Mouse (Mus musculus) MEL (cell line): ENCODE results near the gene Rasl11a.

Experiments
- CTCF ChIP-seq, 3 experiments: IDR thresholded peaks in 2 of 3; conservative IDR thresholded peaks in 1 of 3; 2 replicates each; pipeline ENCODE4 v1.5.1; 2011 to 2012; ENCODE audit warnings: low read length in 3 of 3, low read depth in 2 of 3, mild to moderate bottlenecking in 2 of 3, improper control_type of control experiment in 1 of 3, inconsistent platforms in 1 of 3, mixed read lengths in 1 of 3, moderate library complexity in 1 of 3; ENCODE audit not compliant: control insufficient read depth in 1 of 3, insufficient read depth in 1 of 3, poor library complexity in 1 of 3, severe bottlenecking in 1 of 3
- EP300 ChIP-seq, 2 experiments: IDR thresholded peaks; 2 replicates each; pipeline ENCODE4 v1.6.1; 2011; ENCODE audit warnings: improper control_type of control experiment in 2 of 2, low read length in 2 of 2, low read depth in 1 of 2, mild to moderate bottlenecking in 1 of 2
- HCFC1 ChIP-seq: IDR thresholded peaks from 2 replicates; pipeline ENCODE4 v1.6.1; 2012; ENCODE audit warnings: low read depth, mild to moderate bottlenecking, inconsistent platforms, low read length, improper control_type of control experiment, moderate library complexity
- JUND ChIP-seq: IDR thresholded peaks from 2 replicates; pipeline ENCODE4 v1.6.1; 2011; ENCODE audit warnings: low read depth, mild to moderate bottlenecking, improper control_type of control experiment, low read length
- MEF2A ChIP-seq: IDR thresholded peaks from 2 replicates; pipeline ENCODE4 v1.6.1; 2014; ENCODE audit warnings: low read depth, mild to moderate bottlenecking, inconsistent platforms, low read length, improper control_type of control experiment; ENCODE audit not compliant: poor library complexity, insufficient replicate concordance, severe bottlenecking; ENCODE audit errors: extremely low read depth
- MYC ChIP-seq: IDR thresholded peaks from 2 replicates; pipeline ENCODE4 v1.6.1; 2011; ENCODE audit warnings: low read depth, mild to moderate bottlenecking, low read length, improper control_type of control experiment, moderate library complexity
- NELFE ChIP-seq: IDR thresholded peaks from 2 replicates; pipeline ENCODE4 v1.6.1; 2011; ENCODE audit warnings: low read depth, low read length, improper control_type of control experiment
- POLR2A ChIP-seq, 2 experiments: IDR thresholded peaks; 2 replicates each; pipeline ENCODE4 v1.6.1; 2011 to 2012; ENCODE audit warnings: low read length in 2 of 2, mild to moderate bottlenecking in 2 of 2, control low read depth in 1 of 2, improper control_type of control experiment in 1 of 2, low read depth in 1 of 2, moderate library complexity in 1 of 2; ENCODE audit not compliant: control insufficient read depth in 1 of 2, insufficient read depth in 1 of 2, poor library complexity in 1 of 2
- SMC3 ChIP-seq: IDR thresholded peaks from 2 replicates; pipeline ENCODE4 v1.6.1; 2011; ENCODE audit warnings: low read depth, low read length, improper control_type of control experiment
- TBP ChIP-seq: IDR thresholded peaks from 2 replicates; pipeline ENCODE4 v1.8.0; 2011; ENCODE audit warnings: low read depth, low read length, improper control_type of control experiment
- ZNF384 ChIP-seq: IDR thresholded peaks from 2 replicates; pipeline ENCODE4 v1.6.1; 2012; ENCODE audit warnings: low read depth, mild to moderate bottlenecking, inconsistent platforms, low read length, improper control_type of control experiment

DNA sequence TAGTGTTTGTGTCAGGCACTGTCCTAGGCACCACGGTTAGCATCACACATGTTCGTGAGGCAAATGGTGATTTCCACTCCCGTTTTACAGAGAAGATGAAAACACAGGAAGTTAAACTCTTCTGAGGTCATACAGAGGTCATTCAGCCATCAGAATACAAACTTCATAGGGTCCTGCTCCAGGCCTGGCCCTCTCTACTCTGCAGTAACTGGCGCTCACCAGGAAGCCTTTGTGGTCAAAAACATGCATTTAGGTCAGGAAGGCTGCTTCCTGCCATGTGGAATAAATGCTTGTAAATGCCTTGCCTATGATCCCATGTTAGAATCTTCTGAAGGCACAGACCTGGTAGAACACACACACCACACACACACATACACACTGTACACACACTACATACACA is 20.6 kb downstream of the Rasl11a start:
- TF ChIP-seq SMC3 (no peak), EP300 (IDR thresholded peaks at IDR 0.05; ENCODE audit: low read depth in 1 of 2, low read length in 2 of 2) (no peak), TBP (no peak), ZNF384 (no peak), CTCF (IDR thresholded peaks at IDR 0.05 in 2 of 3, conservative IDR thresholded peaks at IDR 0.05 in 1 of 3; ENCODE audit: control insufficient read depth in 1 of 3, insufficient read depth in 1 of 3, low read depth in 2 of 3, low read length in 3 of 3, poor library complexity in 1 of 3, severe bottlenecking in 1 of 3) (no peak), POLR2A (IDR thresholded peaks at IDR 0.05; ENCODE audit: control insufficient read depth in 1 of 2, insufficient read depth in 1 of 2, low read depth in 1 of 2, low read length in 2 of 2, poor library complexity in 1 of 2) (no peak), MYC (no peak), MEF2A (no peak), JUND (no peak), HCFC1 (no peak), NELFE (no peak)
